Mouse (Mus musculus) cerebral cortex, adult 2 months (tissue): ENCODE data around the gene Snx18.

Source experiments
- WGBS: fragments of 180-500 bp; shearing (Covaris S2); methylation state at CpG from one replicate; pipeline ENCODE4 v1.1.7; 2018; 5-methylcytosine and 5-hydroxymethylcytosine counted together

Gene Snx18

GRCm38 (mm10) chr13:113617891-113618823, at the start of gene Snx18:
Snx18 (minus strand) TSS chr13:113618564.
- WGBS = under 1% methylated on average over 114 of the region's 119 CpGs

DNA sequence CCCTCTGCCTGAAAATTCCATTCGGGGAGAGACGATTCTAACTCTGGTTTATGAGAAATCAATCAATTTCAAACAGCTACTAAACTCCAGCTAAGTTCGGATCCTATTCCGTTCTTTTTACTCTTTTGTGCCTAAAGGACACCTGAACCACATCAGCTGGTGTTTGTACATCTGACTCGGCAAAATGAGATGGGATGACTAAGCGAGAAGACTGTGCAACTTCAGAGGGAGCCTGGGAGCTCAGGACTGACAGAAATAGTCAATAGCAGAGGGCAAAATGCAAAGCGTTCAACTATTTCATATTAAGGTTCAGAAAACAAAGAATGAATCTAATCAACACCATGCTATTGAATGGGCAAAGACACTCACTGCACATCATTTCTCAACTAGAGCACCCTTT, 45.5 kb upstream of the Snx18 start:
- 53% methylated on average over 7 of the region's 7 CpGs for WGBS

GRCm38 (mm10) chr13:113663151-113663779, 44.9 kb upstream of the Snx18 start, which contains the start of gene Hspb3:
Hspb3 (minus strand) TSS chr13:113663676.
- 20% methylated on average over 28 of the region's 28 CpGs for WGBS

DNA sequence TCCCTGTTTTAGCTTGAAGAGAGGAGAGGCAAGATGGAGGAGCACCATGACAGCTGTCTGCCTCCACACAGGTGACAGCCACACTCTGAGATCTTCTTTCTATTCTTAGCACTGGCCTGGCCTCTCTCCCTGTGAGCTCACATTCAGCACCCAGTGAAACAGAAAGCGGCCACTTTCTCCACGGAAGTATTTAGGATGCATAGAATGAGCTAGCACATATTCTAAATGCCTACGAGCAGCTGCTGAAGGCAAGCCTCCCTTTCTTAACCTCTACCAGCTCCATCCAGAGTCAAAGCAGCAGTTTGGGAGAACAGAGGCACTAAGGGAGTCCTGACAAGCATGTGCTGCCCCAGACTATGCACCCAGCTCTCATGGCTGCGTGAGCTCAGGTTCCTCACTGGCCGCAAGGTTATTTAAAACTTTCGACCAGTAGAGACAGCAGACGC, 43.5 kb upstream of the Snx18 start:
- WGBS = 51% methylated on average over 7 of the region's 7 CpGs

DNA sequence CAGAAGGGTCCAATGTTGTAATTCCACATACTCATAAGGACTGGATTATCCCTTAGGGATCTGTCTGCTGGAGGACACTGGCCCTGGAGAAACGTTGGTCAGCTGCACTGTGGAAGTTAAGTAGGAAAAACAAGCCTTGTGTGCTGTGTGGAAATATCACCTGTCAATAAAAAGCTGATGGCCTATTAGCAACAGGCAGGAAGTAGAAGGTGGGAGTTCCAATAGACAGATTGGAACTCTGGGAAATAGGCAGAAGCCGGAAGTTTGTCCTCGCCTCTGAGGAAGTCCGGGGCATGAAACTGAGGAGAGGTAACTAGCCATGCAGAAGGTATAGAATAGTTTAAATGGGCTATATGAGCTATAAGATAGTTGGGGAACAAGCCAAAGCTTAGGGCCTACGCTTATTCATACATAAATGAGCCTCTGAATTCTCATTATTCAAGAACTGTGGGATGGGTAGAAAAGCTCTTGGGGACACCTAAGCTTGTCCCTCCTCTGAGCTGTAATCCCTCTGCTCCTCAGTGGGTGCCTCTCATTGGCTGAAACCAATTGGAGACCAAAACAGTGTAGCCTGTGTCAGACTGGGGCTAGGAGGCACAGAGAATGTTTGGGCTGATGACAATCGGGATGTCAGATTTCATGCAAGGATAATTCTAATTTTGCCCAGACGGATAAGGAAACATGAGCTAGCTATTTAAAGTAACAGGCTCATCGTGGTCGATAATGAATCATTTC, 42.4 kb upstream of the Snx18 start:
- WGBS = 47% methylated on average over 9 of the region's 9 CpGs

DNA sequence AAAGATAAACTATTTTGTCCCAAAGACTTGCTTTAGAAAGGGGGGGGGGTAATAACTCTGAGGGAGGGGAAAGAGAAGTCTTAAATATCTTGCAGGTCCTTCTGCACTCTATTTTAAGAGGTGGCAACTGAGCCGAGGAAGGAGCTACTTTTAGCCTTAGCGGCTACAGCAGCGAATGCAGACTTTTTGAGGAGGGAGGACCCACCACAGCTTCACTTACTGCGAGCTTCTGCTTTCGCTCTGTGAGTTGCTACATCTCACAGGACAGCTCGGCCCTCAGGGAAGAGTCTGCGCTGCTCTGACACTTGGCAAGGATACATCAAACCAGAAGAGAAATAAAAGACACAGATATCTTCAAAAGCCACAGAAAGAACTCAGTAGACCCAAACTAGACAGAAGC, 38.8 kb upstream of the Snx18 start:
- WGBS = 48% methylated on average over 7 of the region's 7 CpGs

DNA sequence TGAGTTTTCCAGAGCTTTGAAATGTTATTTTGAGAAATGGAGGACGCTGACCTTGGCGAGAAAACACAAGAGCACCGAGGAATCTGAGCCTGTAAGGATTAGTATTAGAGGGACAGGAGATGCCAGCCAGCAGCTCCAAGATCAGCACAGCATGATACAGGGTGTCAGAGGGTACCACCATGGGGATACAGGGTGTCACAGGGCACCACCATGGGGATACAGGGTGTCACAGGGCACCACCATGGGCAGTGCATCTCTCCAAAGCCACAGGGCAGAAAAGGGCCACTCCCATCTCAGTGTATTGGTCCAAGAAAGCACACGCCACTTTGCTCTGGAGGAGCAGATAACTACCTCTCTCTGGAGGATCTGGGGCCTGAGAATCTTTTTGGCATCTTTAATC, 38.3 kb upstream of the Snx18 start:
- WGBS = 59% methylated on average over 4 of the region's 4 CpGs

DNA sequence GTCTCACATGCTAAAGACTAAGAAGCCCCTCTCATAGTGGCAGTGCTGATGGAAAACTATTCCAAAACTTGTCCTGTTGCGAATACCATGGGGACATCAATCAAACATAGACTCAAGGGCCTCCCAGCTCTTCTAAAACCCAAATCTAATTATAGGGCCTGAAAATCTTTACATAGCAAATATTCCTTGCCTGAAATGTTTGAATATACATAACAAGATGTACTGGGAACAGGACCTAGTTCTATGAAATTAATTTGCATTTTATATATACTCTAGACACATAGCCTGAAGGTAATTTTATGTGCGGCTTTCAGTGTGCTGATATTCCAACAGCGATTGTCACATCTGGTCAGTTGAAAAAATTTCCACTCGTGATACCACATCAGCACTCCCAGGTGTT, 37.1 kb upstream of the Snx18 start:
- WGBS = 59% methylated on average over 4 of the region's 4 CpGs

- WGBS = 69% methylated on average over 11 of the region's 11 CpGs
These were observed 22.7 kb upstream of the Snx18 start for GRCm38 (mm10) chr13:113640944-113641597.

DNA sequence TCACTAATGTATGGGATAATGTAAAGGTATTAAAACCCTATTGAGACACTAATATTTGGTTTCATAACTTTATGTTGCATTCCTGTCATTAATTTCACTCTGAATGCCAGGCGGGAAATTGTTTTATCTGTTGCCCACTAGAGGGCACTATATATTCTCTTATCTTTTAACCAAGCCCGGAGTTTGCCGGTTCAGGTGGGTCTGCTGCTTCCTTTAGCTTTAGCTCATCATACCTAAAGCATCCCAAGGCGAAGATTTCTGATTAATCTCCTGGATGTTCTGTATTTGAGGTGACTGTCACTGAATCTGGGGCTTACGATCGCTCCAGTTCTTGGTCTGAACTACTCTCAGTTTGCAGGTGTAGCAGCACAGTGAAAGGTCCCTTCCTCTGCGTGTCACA, 20.6 kb upstream of the Snx18 start:
- 24% methylated on average over 7 of the region's 7 CpGs for WGBS

- 58% methylated on average over 17 of the region's 17 CpGs for WGBS
These were observed 17.4 kb upstream of the Snx18 start for GRCm38 (mm10) chr13:113635799-113636222.

GRCm38 (mm10) chr13:113634732-113635481, 16.5 kb upstream of the Snx18 start:
- WGBS = 61% methylated on average over 15 of the region's 15 CpGs

DNA sequence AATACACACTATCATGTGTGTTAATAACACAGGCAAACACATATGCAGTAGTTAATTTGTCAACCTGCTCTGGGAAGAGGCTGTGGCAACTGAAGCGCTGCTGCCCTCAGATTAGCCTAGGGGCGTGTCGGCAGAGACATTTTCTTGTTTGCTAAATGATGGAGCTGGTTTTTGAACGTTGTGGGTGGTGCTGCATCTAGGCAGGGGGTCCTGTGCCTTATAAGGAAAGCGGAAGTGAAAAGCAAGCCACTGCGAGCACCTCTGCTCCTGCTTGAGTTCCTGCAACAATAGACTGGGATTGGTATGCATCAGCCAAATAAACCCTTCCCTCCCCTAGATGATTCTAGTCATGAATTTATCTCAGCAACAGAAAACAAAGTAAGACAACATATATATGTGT, 14.1 kb upstream of the Snx18 start:
- 71% methylated on average over 6 of the region's 6 CpGs for WGBS

- WGBS = 90% methylated on average over 8 of the region's 8 CpGs
These were observed 9.2 kb upstream of the Snx18 start for GRCm38 (mm10) chr13:113627601-113628000.

DNA sequence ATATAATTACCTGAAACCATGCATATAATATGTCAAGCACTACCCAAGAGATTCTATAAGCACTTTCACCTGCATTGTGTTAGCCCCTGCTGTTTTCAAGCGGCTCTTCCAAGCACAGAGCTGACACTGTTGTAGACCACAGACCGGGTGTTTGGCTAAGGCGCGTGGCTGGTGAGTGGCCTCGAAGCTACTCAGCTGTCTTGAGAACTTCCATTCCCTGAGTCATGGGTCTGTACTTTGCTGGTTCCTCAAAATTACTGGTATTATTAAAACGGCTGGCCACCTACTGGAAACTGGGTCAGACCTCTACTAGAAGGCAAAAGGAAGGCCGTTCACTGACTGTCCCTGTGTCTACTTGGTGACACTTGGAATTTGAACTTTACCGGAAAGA, 4.5 kb upstream of the Snx18 start:
- WGBS = 81% methylated on average over 8 of the region's 8 CpGs

GRCm38 (mm10) chr13:113622122-113622864, 3.9 kb upstream of the Snx18 start:
- WGBS = 66% methylated on average over 11 of the region's 11 CpGs

- WGBS = 77% methylated on average over 9 of the region's 9 CpGs
These were observed 639 bp upstream of the Snx18 start for GRCm38 (mm10) chr13:113619003-113619402.

DNA sequence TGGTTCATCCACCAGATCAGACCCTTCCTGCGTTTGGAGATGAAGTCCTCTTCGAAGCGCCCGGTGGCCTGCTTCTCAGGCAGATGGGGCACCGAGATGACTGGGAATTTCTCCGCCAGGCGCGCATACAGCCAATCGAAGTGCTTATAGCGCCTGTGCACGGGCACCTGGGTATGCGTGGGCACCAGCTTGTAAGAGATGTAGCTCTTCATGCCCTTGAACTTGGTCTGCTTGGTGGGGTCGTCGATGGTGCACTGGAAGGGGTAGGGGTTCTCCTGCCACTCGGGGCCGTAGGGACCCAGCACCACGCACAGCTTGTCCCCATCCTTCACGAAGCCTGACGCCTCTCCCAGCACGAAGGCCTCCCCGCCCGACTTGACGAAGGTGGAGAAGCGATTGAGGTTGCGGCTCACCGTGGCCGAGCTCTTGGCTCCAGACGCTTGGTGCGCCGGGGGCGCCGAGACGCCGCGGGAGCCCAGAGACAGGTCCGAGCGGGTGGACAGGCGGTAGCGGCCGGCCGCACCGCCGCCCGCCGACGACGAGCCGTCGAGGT, 950 bp downstream of the Snx18 start:
- WGBS = 6% methylated on average over 46 of the region's 49 CpGs

DNA sequence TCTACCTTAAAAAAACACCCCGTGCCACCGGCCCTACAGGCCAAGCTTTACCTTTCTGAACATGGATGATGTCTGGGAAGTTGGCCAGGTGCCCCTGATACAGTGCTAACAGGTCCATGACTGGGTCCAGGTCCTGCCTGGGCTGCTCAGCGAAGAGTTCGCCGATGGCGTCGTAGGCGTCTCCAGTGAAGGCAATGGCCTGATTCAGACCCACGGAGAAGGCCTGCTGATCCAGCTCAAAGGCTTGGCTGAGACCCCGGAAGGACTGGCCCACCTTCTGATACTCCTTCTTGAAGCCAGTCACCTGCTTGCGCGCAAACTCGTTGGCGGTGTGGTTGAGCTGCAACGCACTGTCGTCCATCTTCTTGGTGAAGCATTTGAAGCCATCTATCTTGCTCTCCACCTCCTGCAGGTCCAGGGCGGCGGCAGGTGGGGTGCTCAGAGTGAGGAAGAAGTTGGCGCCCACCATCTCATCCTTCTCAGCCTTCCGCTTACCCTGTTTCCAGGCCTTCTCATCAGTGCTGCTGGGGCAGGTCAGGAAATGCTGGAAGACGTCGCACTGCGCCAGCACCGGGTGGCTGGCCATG, 1.5 kb downstream of the Snx18 start:
- 54% methylated on average over 24 of the region's 24 CpGs for WGBS
